Mouse (Mus musculus): ENCODE measurements around the gene Zfp507. TPM values are rescaled to one million over a fixed set of nuclear protein-coding genes. Genes with fewer than 3 reads are reported as not detected.
A peak's percentile ranks its signal among the peaks of the same experiment; 100 is the strongest.

Gene Zfp507
- total RNA-seq (2021): 10 to 100 TPM; 23.8 to 26.7 TPM
- long read RNA-seq, experiment 1, partial matches to known transcripts: 1 of 3 reads
- long read RNA-seq, experiment 1, other reads (novel, unspliced or antisense): 1 of 3 reads
- long read RNA-seq, experiment 2, full-length matches to known transcripts: 2 of 6 reads
- long read RNA-seq, experiment 2, partial matches to known transcripts: 1 of 6 reads
- long read RNA-seq, experiment 2, other reads (novel, unspliced or antisense): 3 of 6 reads

GRCm38 (mm10) chr7:35802906-35803595 lies at the start of gene Zfp507:
Gene Zfp507, minus strand, starts transcription at chr7:35803003.
- DNase-seq: peak; percentile 94

GRCm38 (mm10) chr7:35850426-35850825 lies 47.6 kb upstream of the Zfp507 start:
- no peak for DNase-seq

- no peak for DNase-seq
Measured at GRCm38 (mm10) chr7:35848526-35848925, 45.7 kb upstream of the Zfp507 start.

DNA sequence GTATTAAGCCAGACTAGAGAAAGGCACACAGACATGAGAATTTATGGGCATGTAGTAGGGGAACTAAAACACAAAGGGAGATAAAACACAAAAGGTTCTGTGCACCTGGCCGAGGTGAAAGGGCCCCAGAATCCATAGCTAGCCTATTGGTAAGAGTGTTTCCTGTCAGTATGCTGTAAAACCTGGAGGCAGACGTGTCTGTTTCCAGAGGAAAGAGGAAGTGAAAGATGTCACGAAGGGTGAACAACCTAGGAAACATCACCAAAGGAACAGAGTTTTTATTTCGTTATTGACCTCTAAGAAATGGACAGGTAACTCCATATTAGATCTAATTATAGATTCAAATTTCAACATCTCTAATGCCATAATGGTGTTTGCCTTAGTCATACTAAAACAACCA lies 37.7 kb upstream of the Zfp507 start:
- no peak for DNase-seq

- DNase-seq: peak; percentile 28
Measured at GRCm38 (mm10) chr7:35836851-35837250, 34.0 kb upstream of the Zfp507 start.

DNA sequence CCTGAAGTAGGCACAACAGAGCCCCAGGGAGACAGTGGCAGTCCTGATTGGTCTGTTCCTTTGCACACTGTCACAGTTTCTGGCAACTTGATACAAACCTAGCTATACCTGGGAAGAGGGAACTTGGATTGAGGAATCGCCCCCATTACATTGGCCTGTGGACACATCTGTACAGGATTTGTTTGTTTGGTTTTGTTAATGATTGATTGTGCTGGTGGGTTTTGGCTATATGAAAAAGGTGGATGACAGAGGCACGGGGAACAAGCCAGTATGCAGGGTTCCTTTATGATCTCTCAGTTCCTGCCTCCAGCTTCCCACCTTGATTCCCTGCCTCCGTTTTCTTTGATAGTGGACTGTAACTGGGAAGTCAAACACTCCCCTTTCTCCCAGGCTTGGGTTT lies 33.6 kb upstream of the Zfp507 start:
- no peak for DNase-seq

DNA sequence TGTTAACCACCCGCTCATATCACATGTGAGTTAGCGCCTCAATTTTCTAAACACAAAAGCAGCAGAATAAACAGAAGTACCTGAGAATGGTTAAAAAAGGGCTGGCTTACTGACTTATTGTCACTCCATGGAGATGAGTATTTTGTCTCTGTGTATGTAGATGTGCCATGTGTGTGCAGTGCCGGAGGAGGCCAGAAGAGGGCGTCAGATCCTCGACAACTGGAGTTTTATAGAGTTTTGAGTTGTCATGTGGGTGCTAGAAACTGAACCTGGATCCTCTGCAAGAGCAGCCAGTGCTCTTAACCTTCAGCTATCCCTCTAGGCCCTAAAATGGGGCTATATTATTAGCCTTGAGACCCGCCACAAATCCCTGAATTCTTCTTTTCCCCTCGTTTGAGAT lies 27.3 kb upstream of the Zfp507 start:
- DNase-seq: no peak

DNA sequence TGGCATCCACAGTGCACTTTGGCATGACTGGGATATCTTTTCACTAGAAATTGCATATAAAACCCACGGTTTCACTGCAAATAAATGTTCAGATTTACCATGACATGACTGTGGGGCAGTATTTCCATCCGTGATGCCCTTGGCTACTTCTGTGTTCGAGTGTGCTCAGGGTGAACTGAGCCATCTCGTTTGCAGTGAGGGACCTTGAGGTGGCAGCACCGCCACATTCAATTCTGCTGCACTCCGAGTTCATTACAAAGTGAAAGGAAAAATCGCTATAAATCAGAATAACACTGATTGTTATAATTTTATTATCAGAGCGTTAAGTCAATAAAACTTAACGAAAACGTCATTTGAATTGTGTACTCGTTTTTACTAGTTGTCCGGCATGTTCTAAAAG lies 21.1 kb upstream of the Zfp507 start:
- DNase-seq: no peak

DNA sequence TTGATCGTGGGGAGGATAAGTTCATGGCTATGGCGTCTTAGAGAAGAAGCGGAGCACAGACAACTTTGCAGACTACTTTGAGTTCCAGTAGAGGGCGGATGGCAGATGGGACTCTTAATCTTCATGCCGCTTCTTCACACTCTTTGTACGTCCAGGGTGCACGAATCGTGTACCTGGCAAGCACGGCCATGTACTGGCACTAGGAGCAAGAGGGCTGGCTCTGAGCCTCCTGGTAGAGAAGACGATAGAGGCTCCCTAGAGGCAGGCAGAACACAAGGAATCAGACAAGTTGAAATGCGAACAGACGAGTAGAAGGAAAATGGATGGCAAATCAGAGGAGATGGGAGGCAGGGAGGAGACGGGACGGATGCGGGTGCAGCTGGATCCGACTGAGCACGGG lies 19.5 kb upstream of the Zfp507 start:
- DNase-seq: no peak

GRCm38 (mm10) chr7:35821357-35821756 lies 18.6 kb upstream of the Zfp507 start:
- DNase-seq: no peak

DNA sequence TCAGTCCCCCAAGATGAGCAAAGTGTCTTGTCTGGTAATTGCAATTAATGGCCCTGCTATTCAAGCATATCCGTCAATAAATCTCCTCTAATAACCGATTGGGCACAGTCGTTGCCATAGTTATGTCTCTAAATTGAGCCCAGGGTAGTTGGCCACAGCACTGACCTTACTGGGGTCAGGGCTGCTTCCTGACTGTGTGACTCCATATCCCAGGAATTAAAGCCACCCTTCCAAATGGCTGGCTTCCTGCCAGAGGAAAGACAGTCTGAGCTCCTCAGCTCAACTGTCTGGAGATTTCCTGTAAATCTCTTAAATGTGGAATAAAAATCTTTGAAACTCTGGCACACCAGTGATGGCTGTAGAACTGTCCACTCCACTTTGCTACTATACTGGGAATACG lies 16.7 kb upstream of the Zfp507 start:
- DNase-seq: peak; percentile 51

- no peak for DNase-seq
Measured at GRCm38 (mm10) chr7:35814759-35815551, 12.2 kb upstream of the Zfp507 start.

- no peak for DNase-seq
Measured at GRCm38 (mm10) chr7:35813306-35813705, 10.5 kb upstream of the Zfp507 start.

GRCm38 (mm10) chr7:35810736-35811135 lies 7.9 kb upstream of the Zfp507 start:
- peak; percentile 68 for DNase-seq

GRCm38 (mm10) chr7:35804206-35804605 lies 1.4 kb upstream of the Zfp507 start:
- DNase-seq: no peak

- peak; percentile 29 for DNase-seq
Measured at GRCm38 (mm10) chr7:35802201-35802905, 450 bp downstream of the Zfp507 start.

- peak; percentile 16 for DNase-seq
Measured at GRCm38 (mm10) chr7:35796123-35796522, 6.7 kb downstream of the Zfp507 start.

DNA sequence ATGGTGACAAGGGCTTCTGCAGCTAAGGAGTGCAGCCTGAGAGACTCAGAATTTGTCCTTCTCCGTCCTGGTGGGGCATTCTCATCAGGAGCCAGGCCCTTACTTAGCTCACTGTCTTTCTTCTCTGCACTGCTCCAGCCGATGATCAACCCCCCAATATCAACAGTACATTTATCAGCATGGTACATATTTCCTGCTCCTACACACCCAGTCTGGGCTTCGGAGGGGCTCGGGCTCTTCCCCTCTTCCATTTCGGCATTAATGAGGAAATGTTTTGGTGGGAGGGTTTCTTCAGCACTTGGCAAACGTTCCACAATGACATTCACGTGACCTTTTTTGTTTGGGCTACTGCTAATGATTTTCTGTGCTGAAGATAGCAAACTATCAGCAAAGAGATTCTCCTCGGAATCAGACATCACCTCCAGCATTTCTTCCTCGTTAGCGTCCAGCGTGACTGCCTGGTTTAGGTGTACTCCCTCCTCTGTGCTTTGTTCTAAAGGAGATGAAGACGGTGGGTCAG lies 8.6 kb downstream of the Zfp507 start:
- DNase-seq: no peak

DNA sequence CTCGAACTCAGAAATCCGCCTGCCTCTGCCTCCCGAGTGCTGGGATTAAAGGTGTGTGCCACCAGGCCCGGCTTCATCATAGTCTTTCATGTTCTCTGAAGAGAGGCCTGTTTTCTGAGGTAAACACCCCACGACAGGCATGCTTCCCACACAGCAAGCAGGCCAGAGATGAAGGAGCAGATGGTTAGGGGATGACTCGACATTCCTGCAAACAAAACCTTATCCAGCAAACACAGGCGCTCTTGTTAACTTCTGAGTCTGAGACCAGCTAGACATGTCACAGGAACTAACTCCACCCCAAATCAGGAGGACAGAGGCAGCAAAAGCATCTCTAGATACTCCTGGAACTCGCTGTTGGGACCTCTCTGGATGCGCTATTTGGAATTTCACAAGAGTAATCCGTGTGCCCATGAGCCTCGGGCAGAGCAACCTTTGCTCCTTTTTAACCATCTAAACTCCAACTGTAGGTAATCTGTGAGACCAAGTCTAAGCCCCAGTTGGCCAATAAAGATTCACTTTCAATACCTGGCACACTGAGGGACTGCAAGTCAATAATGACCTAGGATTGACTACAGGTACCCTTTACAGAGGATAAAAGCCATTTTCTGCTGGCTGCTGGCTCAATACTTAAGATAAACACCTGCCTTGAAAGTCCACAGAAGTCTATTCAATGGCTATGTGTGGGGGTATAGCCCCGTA lies 10.5 kb downstream of the Zfp507 start:
- DNase-seq: no peak

DNA sequence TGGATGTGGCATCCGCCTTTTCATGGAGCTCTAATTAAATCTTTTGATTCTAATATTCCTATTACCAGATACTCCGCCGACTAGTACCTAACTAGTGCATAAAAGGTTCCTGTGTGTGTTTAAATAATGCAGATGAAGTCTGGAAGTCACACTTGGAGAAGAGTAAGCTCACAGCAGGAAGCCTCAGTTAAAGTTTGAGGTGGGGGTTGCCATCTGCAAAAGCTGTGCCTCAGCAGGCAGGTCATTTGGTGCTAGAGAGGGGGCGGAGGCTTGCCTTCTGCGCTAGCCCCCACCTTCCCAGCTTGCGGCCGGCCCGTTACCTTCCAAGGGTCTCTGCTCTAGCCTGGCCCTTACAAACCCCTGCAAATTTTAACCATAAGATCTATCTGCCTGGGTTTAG lies 11.9 kb downstream of the Zfp507 start:
- no peak for DNase-seq

GRCm38 (mm10) chr7:35790201-35790600 lies 12.6 kb downstream of the Zfp507 start:
- peak; percentile 18 for DNase-seq

- no peak for DNase-seq
Measured at GRCm38 (mm10) chr7:35785579-35785978, 17.2 kb downstream of the Zfp507 start.
